Mouse (Mus musculus) lung, postnatal 25 days (tissue): ENCODE data around the gene Ercc4.

ENCODE experiments used
- DNase-seq: peaks from one replicate; pipeline ENCODE4 v3.0.0; 2022; ENCODE audit warnings: low spot score

Gene Ercc4

GRCm38 (mm10) chr16:13194882-13195281 is 85.4 kb downstream of the Ercc4 start:
- no peak for DNase-seq

GRCm38 (mm10) chr16:13196626-13197025 is 87.1 kb downstream of the Ercc4 start:
- no peak for DNase-seq

- peak; percentile 40 for DNase-seq
Observed at GRCm38 (mm10) chr16:13197293-13197692, 87.8 kb downstream of the Ercc4 start.

- no peak for DNase-seq
Observed at GRCm38 (mm10) chr16:13199204-13199603, 89.7 kb downstream of the Ercc4 start.
